ENCODE assay signal across 9 mouse cellular contexts in genomic region chr11:4987487-4987852, GRCm38 (mm10). TPM values are rescaled to one million over a fixed set of nuclear protein-coding genes. Genes with fewer than 3 reads are reported as not detected.
DNase-seq lines count a peak whose midpoint lies in the region; ATAC-seq and TF ChIP-seq lines count a peak whose summit lies in the region.
"Had no signal": no experiment of that assay in that cellular context is flagged by ENCODE, and none has a peak within 500 bp of the region (broad histone marks: within the 10 kb centered on the region; RNA-seq: fewer than 3 reads in every experiment).

No protein-coding gene starts in this region.

- H3K27ac ChIP-seq in left cerebral cortex, adult 2 months: peak overlapping the region; percentile 84
- no peak overlapping the region for H3K27ac ChIP-seq in embryonic facial prominence, embryonic 12.5 days
- no peak overlapping the region for H3K27ac ChIP-seq in intestine, embryonic 15.5 days
- H3K27ac ChIP-seq in neural tube, embryonic 12.5 days: no peak overlapping the region

- WGBS in embryonic facial prominence, embryonic 12.5 days: 56% methylated on average over 11 of the region's 11 CpGs
- WGBS in intestine, embryonic 15.5 days: 47% methylated on average over 11 of the region's 11 CpGs
- WGBS in neural tube, embryonic 12.5 days: 60% methylated on average over 11 of the region's 11 CpGs

- peaks cover 8% of the 10 kb centered on the region; the same call in 1 of the 2 replicates for H3K4me1 ChIP-seq in embryonic facial prominence, embryonic 12.5 days
- H3K4me1 ChIP-seq in intestine, embryonic 15.5 days (replicated peaks): peaks cover 20% of the 10 kb centered on the region
- H3K4me1 ChIP-seq in neural tube, embryonic 12.5 days: peaks cover 14% of the 10 kb centered on the region

- H3K9me3 ChIP-seq in embryonic facial prominence, embryonic 12.5 days: no peaks in the 10 kb centered on the region
- no peaks in the 10 kb centered on the region for H3K9me3 ChIP-seq in intestine, embryonic 15.5 days
- no peaks in the 10 kb centered on the region for H3K9me3 ChIP-seq in neural tube, embryonic 12.5 days

- DNase-seq in left cerebral cortex, adult 2 months (ENCODE audit: extremely low spot score in 1 of 2, low spot score in 2 of 2): no peak
- no peak for DNase-seq in left cerebral cortex, adult 8-10 months (ENCODE audit: low spot score in 2 of 2)
- no peak for DNase-seq in left cerebral cortex, adult 9 months (ENCODE audit: low spot score in 2 of 2)
- DNase-seq in thymus, postnatal 10 days (ENCODE audit: low spot score in 2 of 2): no peak
- DNase-seq: kidney, adult 9 months had no signal

- no peak for ATAC-seq in embryonic facial prominence, embryonic 12.5 days (ENCODE audit: insufficient number of reproducible peaks, insufficient read depth, low FRiP score, low TSS enrichment)
- peak; percentile 11; the same call in 1 of the 2 replicates for ATAC-seq in intestine, embryonic 15.5 days
- ATAC-seq in neural tube, embryonic 12.5 days (ENCODE audit: low FRiP score, low read depth): no peak
- ATAC-seq in frontal cortex, adult (ENCODE audit: low TSS enrichment): no peak

- no peaks in the 10 kb centered on the region for H3K27me3 ChIP-seq in embryonic facial prominence, embryonic 12.5 days
- no peaks in the 10 kb centered on the region for H3K27me3 ChIP-seq in intestine, embryonic 15.5 days (replicated peaks)
- no peaks in the 10 kb centered on the region for H3K27me3 ChIP-seq in neural tube, embryonic 12.5 days (replicated peaks)

- H3K9ac ChIP-seq in embryonic facial prominence, embryonic 12.5 days: peak overlapping the region; percentile 74
- peak overlapping the region; percentile 63 for H3K9ac ChIP-seq in intestine, embryonic 15.5 days
- H3K9ac ChIP-seq in neural tube, embryonic 12.5 days: peak overlapping the region; percentile 71

- H3K36me3 ChIP-seq in embryonic facial prominence, embryonic 12.5 days: peaks cover 5% of the 10 kb centered on the region; the same call in 1 of the 2 replicates
- no peaks in the 10 kb centered on the region for H3K36me3 ChIP-seq in intestine, embryonic 15.5 days
- H3K36me3 ChIP-seq in neural tube, embryonic 12.5 days: peaks cover 7% of the 10 kb centered on the region; the same call in 1 of the 2 replicates

- intact Hi-C loops in left cerebral cortex, adult 2 months (cut with DNase I): loop anchor here (2.0 kb wide), 1 partner anchor 77 kb away; the partner anchor contains the start of gene Gas2l1

- TF ChIP-seq CTCF in left cerebral cortex, adult 2 months (IDR thresholded peaks at IDR 0.05): no peak

- H3K4me2 ChIP-seq in embryonic facial prominence, embryonic 12.5 days (replicated peaks): peak overlapping the region; percentile 90
- H3K4me2 ChIP-seq in intestine, embryonic 15.5 days (replicated peaks): peak overlapping the region; percentile 87
- H3K4me2 ChIP-seq in neural tube, embryonic 12.5 days (replicated peaks): peak overlapping the region; percentile 91

- peak overlapping the region; percentile 75 for H3K4me3 ChIP-seq in left cerebral cortex, adult 2 months
- H3K4me3 ChIP-seq in embryonic facial prominence, embryonic 12.5 days: peak overlapping the region; percentile 78
- H3K4me3 ChIP-seq in intestine, embryonic 15.5 days (replicated peaks): peak overlapping the region; percentile 73
- peak overlapping the region; percentile 67 for H3K4me3 ChIP-seq in neural tube, embryonic 12.5 days

RNA-seq across cellular contexts. Expression of gene Ap1b1, which starts 0.8 kb away (rescaled TPM):
- 100 to 1,000 TPM; 156 to 177 TPM for total RNA-seq in left cerebral cortex, adult 2 months (2021)
- total RNA-seq in left cerebral cortex, adult 8-10 months (2022): 100 to 1,000 TPM; 152 to 184 (median 173) TPM
- 54.8 and 55.3 TPM in 2 replicates for polyA plus RNA-seq in embryonic facial prominence, embryonic 12.5 days (2016; fragmentation: Nextera tagmentation; extraction: Ambion mirVana)
- polyA plus RNA-seq in intestine, embryonic 15.5 days (2015; fragmentation: Nextera tagmentation; extraction: Ambion mirVana): 63.5 and 71.3 TPM in 2 replicates
- 71.9 and 82.7 TPM in 2 replicates for polyA plus RNA-seq in neural tube, embryonic 12.5 days (2016; fragmentation: Nextera tagmentation; extraction: Ambion mirVana)

RNA-seq across cellular contexts. Expression of gene Nefh, which starts 39.6 kb away (rescaled TPM):
- 10 to 100 TPM; 47.9 to 54.5 TPM for total RNA-seq in left cerebral cortex, adult 2 months (2021)
- 10 to 100 TPM; 44.7 to 52.3 (median 48.7) TPM for total RNA-seq in left cerebral cortex, adult 8-10 months (2022)
- polyA plus RNA-seq in embryonic facial prominence, embryonic 12.5 days (2016; fragmentation: Nextera tagmentation; extraction: Ambion mirVana): 0.65 and 1.0 TPM in 2 replicates
- polyA plus RNA-seq in intestine, embryonic 15.5 days (2015; fragmentation: Nextera tagmentation; extraction: Ambion mirVana): 0.58 and 0.76 TPM in 2 replicates
- polyA plus RNA-seq in neural tube, embryonic 12.5 days (2016; fragmentation: Nextera tagmentation; extraction: Ambion mirVana): 3.4 and 5.4 TPM in 2 replicates
